Mouse (Mus musculus) limb, embryonic 10.5 days (tissue): ENCODE results near the gene Cobl. TPM values are rescaled to one million over a fixed set of nuclear protein-coding genes. Genes with fewer than 3 reads are reported as not detected.

Experiments
- DNase-seq: peaks from one replicate; pipeline ENCODE4 v3.0.0-alpha.2; 2017; ENCODE audit warnings: low spot score
- H3K27ac ChIP-seq: fragments of 300-500 bp; sonication (generic); 2 replicates; pipeline ENCODE4 v1.5.1; 2016; ENCODE audit warnings: mild to moderate bottlenecking
- H3K27me3 ChIP-seq: fragments of 300-500 bp; sonication (generic); 2 replicates; pipeline ENCODE4 v1.6.1; 2016; ENCODE audit warnings: low read depth, mild to moderate bottlenecking; ENCODE audit not compliant: poor library complexity, severe bottlenecking
- H3K36me3 ChIP-seq: fragments of 300-500 bp; sonication (generic); 2 replicates; pipeline ENCODE4 v1.6.1; 2016; ENCODE audit warnings: mild to moderate bottlenecking, moderate library complexity
- H3K4me1 ChIP-seq: fragments of 300-500 bp; sonication (generic); 2 replicates; pipeline ENCODE4 v1.6.1; 2016
- H3K4me3 ChIP-seq: fragments of 300-500 bp; sonication (generic); 2 replicates; pipeline ENCODE4 v1.5.1; 2016; ENCODE audit warnings: mild to moderate bottlenecking, moderate library complexity
- H3K9me3 ChIP-seq: fragments of 300-500 bp; sonication (generic); replicated peaks from 2 replicates; pipeline ENCODE4 v1.6.1; 2016; ENCODE audit warnings: mild to moderate bottlenecking
- WGBS: fragments of 180-500 bp; shearing (Covaris S2); methylation state at CpG from one replicate; pipeline ENCODE4 v1.1.7; 2016; 5-methylcytosine and 5-hydroxymethylcytosine counted together
- polyA plus RNA-seq: library from polyadenylated mRNA; unstranded; fragments of >200 nt; fragmentation: Nextera tagmentation; extraction: Ambion mirVana; gene quantifications from 2 replicates; pipeline ENCODE4 v1.2.1, GENCODE M21; 2016

Gene Cobl
- polyA plus RNA-seq, 1 experiment from 2014 or later, result 0.58 TPM

DNA sequence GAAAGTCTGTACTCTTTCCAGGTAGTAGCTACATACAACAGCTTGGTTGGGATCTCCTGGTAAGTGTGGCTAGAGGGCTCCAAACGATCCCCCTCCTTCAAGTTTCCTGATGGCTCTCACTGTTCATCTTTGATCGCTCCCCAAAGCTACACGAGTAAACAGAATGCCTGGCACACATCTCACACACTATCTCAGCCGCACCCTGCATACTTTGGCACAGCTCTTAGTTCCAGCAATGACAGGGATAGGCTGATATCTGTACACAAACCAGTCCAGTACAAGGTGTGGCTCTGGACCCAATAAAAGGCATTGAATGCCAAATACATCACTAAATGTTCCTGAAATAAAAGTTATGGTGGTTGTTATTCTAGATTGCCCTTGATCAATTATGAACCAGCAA is 55.3 kb downstream of the Cobl start:
- Histone ChIP-seq H3K4me3 (no peak overlapping the region), H3K27ac (no peak overlapping the region), H3K9me3 (no peaks in the 10 kb centered on the region), H3K36me3 (no peaks in the 10 kb centered on the region), H3K27me3 (no peaks in the 10 kb centered on the region), H3K4me1 (no peaks in the 10 kb centered on the region)
- DNase-seq, result no peak
- 81% methylated on average over 4 of the region's 4 CpGs for WGBS

DNA sequence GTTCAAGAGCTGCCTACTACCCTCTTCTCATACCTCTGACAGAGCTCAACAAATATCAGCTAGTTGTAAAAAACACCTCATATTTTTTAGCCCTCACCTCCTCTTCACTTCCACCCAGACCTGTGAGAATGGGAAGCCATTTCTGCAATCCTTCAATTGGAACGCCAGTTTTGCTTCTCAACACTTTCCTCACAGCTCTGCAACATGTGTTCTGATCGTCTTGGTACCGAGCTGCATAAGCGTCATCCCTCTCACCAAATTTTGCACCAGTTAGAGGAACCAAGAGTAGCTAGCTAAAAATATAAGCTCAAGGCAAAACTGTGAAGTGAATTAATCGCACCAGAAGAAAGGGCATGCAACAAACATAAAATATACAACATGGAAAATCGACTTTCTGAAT is 56.9 kb downstream of the Cobl start:
- no peak for DNase-seq
- Histone ChIP-seq H3K27ac (no peak overlapping the region), H3K4me1 (no peaks in the 10 kb centered on the region), H3K36me3 (no peaks in the 10 kb centered on the region), H3K4me3 (no peak overlapping the region), H3K9me3 (no peaks in the 10 kb centered on the region), H3K27me3 (no peaks in the 10 kb centered on the region)
- 91% methylated on average over 6 of the region's 6 CpGs for WGBS

DNA sequence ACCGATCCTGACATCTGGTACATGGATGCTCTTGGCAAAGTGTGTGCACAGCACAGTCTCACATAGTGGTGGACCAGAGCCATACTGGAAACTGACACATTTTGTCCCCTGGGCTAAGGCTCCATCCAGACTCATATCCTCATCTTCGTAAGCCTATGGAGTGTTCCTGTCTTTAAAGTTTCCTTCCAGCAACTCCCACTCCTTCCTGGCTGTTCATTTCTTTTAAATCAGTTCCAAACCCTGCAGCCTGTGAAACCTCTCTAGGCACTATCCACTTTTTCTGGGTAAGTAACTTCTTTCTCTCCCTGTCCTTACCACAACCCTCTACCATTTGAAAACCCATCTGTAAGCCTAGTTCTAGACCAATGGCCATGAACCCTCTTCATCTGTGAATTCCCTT is 64.9 kb downstream of the Cobl start:
- H3K36me3 ChIP-seq, result no peaks in the 10 kb centered on the region
- H3K27me3 ChIP-seq, result no peaks in the 10 kb centered on the region
- H3K27ac ChIP-seq, result no peak overlapping the region
- WGBS, result 91% methylated on average over 2 of the region's 2 CpGs
- no peak overlapping the region for H3K4me3 ChIP-seq
- no peak for DNase-seq
- peaks cover 4% of the 10 kb centered on the region; the same call in 1 of the 2 replicates for H3K4me1 ChIP-seq
- no peaks in the 10 kb centered on the region for H3K9me3 ChIP-seq

DNA sequence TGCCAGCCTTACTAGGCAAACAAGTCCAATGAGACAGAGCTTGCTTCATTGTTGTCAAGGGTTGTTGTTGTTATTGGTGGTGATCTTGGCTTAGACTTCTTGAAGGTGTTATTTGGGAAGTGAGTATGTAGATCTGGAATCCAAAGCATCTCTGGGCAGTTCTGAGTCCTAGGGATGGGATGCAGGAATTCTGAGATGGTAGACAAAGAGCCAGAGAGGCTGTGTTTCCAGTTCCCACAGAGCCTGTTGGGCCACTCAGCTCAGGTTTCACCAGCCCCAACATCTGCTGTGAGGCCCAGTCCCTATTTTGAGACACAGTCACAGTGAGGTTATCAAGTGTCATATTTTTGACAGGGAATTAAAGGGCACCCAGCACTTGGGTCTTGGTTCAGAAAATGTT is 68.6 kb downstream of the Cobl start:
- Histone ChIP-seq H3K27me3 (no peaks in the 10 kb centered on the region), H3K4me3 (no peak overlapping the region), H3K27ac (no peak overlapping the region), H3K4me1 (peaks cover 4% of the 10 kb centered on the region; the same call in 1 of the 2 replicates), H3K36me3 (no peaks in the 10 kb centered on the region), H3K9me3 (no peaks in the 10 kb centered on the region)
- DNase-seq, result no peak

DNA sequence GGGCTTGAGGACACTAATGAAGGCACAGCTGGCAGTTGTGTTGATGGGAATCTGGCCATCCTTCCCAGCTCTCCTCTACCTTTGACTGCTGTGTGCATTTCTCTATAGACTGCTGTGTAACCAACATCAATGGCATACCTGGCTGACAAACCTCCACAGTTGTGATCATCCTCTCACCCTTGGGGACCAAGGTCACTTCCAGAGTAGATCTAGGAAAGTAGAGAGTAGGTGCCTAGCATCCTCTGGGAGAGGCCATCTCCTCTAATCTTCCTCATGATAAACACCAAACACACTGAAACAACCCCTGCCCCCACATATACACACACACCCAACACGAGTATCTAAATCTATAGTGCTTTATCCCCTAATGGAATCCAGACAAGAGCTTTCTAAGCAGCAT is 70.1 kb downstream of the Cobl start:
- H3K27me3 ChIP-seq, result no peaks in the 10 kb centered on the region
- no peak for DNase-seq
- H3K27ac ChIP-seq, result no peak overlapping the region
- H3K4me1 ChIP-seq, result peaks cover 4% of the 10 kb centered on the region; the same call in 1 of the 2 replicates
- H3K36me3 ChIP-seq, result no peaks in the 10 kb centered on the region
- 67% methylated on average over 1 of the region's 1 CpGs for WGBS
- H3K4me3 ChIP-seq, result no peak overlapping the region
- H3K9me3 ChIP-seq, result no peaks in the 10 kb centered on the region

DNA sequence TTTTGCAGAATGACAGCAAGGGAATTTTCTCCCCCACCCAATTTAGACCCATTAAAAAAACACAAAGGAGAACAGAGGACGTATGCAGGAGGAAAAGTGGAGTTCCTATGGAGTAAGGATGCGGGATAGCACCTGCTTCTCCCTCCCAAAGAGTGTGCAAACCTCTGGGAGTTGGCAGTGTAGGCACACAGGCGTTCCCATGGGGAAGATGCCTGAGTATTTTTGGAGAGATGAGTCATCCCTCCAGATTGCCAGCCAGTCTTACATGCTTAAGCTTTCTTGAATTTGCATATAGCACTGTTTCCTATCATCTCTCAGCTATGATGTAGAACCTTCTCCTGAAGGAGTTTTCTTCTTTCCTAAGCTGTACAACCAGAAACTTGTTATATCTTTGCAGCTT is 70.6 kb downstream of the Cobl start:
- no peaks in the 10 kb centered on the region for H3K27me3 ChIP-seq
- no peak for DNase-seq
- peaks cover 4% of the 10 kb centered on the region; the same call in 1 of the 2 replicates for H3K4me1 ChIP-seq
- no peaks in the 10 kb centered on the region for H3K36me3 ChIP-seq
- WGBS, result 78% methylated on average over 3 of the region's 3 CpGs
- no peaks in the 10 kb centered on the region for H3K9me3 ChIP-seq
- H3K27ac ChIP-seq, result no peak overlapping the region
- H3K4me3 ChIP-seq, result no peak overlapping the region

DNA sequence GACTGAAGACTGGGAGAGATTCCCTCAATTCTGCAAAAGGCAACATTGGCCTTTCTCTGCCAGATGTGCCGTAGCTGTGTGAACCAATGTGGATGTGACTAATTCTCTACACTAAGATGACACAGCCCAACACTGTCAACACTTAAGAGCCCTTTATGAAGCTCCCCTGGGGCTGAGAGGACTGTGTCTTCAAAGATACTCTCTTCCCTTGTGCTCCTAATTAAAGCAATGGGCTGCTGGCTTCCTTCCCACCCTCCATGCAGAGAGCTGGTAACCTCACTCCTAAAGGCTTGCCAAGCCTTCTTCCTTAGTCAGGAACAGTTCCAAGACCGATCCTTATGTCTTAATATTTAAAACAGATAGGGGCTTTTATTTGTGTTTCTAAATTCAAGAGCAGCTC is 79.9 kb downstream of the Cobl start:
- no peaks in the 10 kb centered on the region for H3K9me3 ChIP-seq
- 77% methylated on average over 2 of the region's 2 CpGs for WGBS
- H3K4me3 ChIP-seq, result no peak overlapping the region
- DNase-seq, result no peak
- no peaks in the 10 kb centered on the region for H3K27me3 ChIP-seq
- no peaks in the 10 kb centered on the region for H3K4me1 ChIP-seq
- no peaks in the 10 kb centered on the region for H3K36me3 ChIP-seq
- H3K27ac ChIP-seq, result no peak overlapping the region

DNA sequence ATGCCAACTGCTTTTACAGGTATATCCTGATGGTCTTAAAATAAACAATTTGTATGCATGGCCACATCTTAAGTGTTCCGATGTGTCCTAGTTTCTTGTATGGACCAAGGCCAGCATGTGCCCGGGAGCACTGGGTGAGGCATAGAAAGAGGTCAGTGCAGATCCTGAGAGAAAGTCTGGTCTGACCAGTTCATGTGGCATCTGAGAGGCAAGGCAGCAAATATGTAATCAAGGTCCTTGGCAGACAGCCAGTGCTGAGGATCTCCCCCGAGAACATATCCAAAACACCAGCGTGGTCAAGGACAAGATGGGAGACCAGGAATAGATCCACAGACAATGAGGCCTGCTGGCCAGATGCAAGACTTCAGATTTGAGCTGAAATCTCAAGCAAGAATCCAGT is 81.8 kb downstream of the Cobl start:
- Histone ChIP-seq H3K27me3 (no peaks in the 10 kb centered on the region), H3K9me3 (no peaks in the 10 kb centered on the region), H3K36me3 (no peaks in the 10 kb centered on the region), H3K4me1 (no peaks in the 10 kb centered on the region), H3K4me3 (no peak overlapping the region), H3K27ac (no peak overlapping the region)
- 93% methylated on average over 4 of the region's 4 CpGs for WGBS
- DNase-seq, result no peak

DNA sequence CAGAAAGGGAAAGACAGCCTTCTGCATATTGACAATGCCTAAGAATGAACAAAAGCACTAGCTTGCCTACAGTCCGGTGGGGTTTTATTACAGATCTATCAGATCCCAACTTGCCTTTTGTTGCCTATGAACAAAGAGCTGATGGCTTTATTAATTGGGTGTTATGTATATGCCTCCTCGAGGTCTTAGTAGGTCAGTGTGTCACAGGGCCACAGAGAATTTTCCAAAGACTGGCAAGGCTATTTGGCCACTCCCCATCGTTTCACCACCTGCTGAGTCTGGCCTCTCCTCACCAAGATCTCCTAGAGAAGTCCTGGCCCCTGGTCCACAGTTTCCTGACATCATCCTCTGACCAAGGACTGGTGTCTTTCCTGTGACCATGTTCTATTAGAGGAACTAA is 83.7 kb downstream of the Cobl start:
- H3K27ac ChIP-seq, result no peak overlapping the region
- H3K4me1 ChIP-seq, result no peaks in the 10 kb centered on the region
- no peaks in the 10 kb centered on the region for H3K9me3 ChIP-seq
- no peaks in the 10 kb centered on the region for H3K27me3 ChIP-seq
- H3K4me3 ChIP-seq, result no peak overlapping the region
- no peaks in the 10 kb centered on the region for H3K36me3 ChIP-seq
- DNase-seq, result no peak
- 81% methylated on average over 3 of the region's 3 CpGs for WGBS

DNA sequence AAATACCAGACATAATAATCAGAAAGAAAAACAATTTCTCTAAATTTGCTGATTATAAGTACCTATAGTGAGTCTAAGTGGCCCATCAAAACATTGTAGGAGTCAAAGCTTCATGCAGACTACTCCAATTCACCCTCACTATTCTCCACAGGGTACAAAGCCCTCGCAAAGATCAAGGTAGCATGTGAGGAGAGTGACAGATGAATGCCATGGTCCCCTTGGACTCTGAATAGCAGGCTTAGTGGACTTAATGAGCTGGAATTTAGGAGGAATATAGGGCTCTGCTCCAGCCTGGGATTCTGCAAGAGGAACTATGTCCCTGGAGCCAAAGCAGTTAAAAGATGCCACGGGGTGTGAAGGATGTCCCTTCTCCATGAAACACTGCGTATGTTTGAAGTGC is 88.1 kb downstream of the Cobl start:
- Histone ChIP-seq H3K27me3 (no peaks in the 10 kb centered on the region), H3K36me3 (no peaks in the 10 kb centered on the region), H3K4me3 (no peak overlapping the region), H3K27ac (no peak overlapping the region), H3K9me3 (no peaks in the 10 kb centered on the region), H3K4me1 (no peaks in the 10 kb centered on the region)
- no peak for DNase-seq
- 84% methylated on average over 3 of the region's 3 CpGs for WGBS

DNA sequence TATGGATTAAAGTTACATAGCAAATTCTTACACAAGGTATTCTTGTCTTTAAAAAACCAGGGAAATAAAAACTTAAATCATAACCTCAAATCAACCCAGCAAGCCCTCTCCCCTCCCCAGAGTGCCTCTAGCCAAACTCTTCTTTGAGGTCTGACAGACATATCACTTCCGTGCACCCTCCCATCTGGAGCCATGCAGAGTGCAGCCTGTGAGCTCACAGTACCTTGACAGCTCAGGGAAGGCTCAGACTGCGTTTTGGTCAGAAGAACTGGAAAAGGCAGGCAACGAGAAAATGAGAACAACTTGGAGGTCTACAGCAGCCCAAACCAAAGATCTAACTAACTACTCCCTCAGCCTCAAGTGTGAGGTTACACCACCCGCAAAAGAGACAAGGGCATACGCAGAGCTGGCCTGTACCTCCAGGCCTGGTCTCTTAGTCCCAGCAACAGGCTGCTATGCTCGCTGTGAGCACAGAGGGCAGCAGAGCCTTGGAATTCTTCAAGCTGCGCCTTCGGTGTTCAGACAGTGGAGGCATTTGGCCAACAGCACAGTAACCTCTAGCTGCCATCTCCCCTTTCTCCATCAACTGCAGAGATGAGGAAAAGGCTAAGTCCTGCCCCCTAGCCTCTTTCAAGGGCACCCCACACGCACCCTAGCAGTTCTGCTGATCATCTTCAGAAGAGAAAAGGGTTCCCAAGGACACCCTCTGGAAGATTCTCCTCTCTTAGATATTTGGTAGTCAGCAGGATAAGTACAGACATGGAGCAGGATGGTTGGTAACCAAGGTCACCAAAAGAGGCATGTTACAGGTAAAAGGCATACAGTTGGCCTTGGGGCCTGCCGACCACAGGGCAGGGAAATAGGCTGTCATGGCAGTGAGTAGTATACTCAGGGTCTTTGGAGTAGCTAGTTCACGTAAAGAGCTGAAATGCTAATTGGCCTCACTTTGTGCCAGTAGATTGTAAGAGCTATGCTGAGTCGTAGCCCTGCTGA is 91.4 kb downstream of the Cobl start:
- Histone ChIP-seq H3K4me1 (no peaks in the 10 kb centered on the region), H3K27ac (no peak overlapping the region)
- DNase-seq, result peak; percentile 61

DNA sequence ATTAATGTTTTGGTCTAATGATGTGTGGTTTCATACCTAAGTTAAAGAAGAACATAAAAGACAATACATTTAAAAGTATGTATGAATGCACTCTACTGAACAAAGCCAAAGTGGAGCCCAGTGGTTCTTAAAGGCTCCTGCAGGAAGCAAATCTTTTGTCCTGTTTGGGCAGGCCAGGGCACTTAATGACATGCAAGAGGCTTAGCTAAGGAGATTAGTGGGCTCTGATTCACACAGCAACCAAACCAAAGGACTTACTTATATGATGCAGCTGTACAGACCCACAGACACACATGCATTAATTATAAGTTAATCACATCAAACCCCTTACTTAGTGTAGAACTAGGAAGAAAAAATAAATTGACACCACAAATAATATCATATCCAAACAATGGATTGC is 93.8 kb downstream of the Cobl start:
- Histone ChIP-seq H3K27me3 (no peaks in the 10 kb centered on the region), H3K27ac (no peak overlapping the region), H3K4me1 (no peaks in the 10 kb centered on the region), H3K4me3 (no peak overlapping the region), H3K9me3 (no peaks in the 10 kb centered on the region), H3K36me3 (no peaks in the 10 kb centered on the region)
- no peak for DNase-seq

More for the DNA sequence above, 91.4 kb downstream of the Cobl start:
- no peak overlapping the region for H3K4me3 ChIP-seq
- H3K9me3 ChIP-seq, result no peaks in the 10 kb centered on the region
- 37% methylated on average over 12 of the region's 12 CpGs for WGBS
- no peaks in the 10 kb centered on the region for H3K27me3 ChIP-seq
- H3K36me3 ChIP-seq, result no peaks in the 10 kb centered on the region

DNA sequence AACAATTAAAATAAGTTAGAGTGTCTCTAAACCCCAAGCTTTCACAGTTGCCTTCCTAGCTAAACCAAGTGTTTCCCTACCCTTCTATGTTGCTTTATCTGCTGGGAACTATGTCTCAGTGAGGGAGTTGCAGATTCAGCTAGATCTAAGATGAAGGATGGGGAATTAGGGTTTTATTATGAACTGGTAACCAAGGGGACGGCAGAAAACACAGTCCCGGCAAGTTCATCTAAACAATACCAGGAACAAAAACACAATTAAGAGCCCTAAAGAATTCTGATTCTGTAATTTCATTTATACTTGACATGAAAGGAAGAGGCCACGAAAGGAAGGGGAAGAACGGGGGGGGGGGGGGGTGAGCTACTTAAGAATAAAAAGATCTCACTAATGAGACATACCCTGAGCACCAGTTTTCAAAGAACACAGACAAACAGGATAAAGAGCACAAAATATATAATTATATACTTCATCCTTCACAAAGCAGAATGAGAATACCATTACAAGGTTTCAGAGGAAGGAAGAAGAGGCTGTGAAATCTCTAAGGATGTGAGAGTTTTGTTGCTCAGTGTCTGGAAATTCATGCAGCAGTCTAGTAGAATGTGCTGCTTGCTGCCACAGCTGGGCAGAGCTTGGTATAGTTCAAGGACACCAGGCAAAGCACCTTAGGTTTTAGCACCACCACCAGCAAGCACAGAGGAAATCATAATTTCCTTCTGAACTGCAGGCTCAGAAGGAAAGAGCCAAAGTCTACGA is 97.2 kb downstream of the Cobl start:
- Histone ChIP-seq H3K36me3 (no peaks in the 10 kb centered on the region), H3K4me3 (no peak overlapping the region), H3K27ac (no peak overlapping the region), H3K27me3 (no peaks in the 10 kb centered on the region), H3K9me3 (no peaks in the 10 kb centered on the region), H3K4me1 (no peaks in the 10 kb centered on the region)
- DNase-seq, result no peak
- WGBS, result 80% methylated on average over 5 of the region's 5 CpGs
